Mouse (Mus musculus) intestine, embryonic 16.5 days (tissue): ENCODE data around the gene Tnfsf12. TPM values are rescaled to one million over a fixed set of nuclear protein-coding genes. Genes with fewer than 3 reads are reported as not detected.

Experiments used
- ATAC-seq: fragments of 200-750 bp; cut with Nextera tagmentation; 2 replicates; pipeline ENCODE4 v1.8.0; 2017; ENCODE audit warnings: moderate TSS enrichment, moderate library complexity
- H3K27ac ChIP-seq: fragments of 300-500 bp; sonication (generic); 2 replicates; pipeline ENCODE4 v1.5.1; 2014; ENCODE audit warnings: mild to moderate bottlenecking, low read length
- H3K27me3 ChIP-seq: fragments of 300-500 bp; sonication (generic); replicated peaks from 2 replicates; pipeline ENCODE4 v1.6.1; 2014; ENCODE audit warnings: low read length, control low read depth, mixed read lengths; ENCODE audit not compliant: control insufficient read depth, insufficient read depth
- H3K36me3 ChIP-seq: fragments of 300-500 bp; sonication (generic); 2 replicates; pipeline ENCODE4 v1.6.1; 2014; ENCODE audit warnings: low read length, control low read depth; ENCODE audit not compliant: control insufficient read depth, insufficient read depth
- H3K4me1 ChIP-seq: fragments of 300-500 bp; sonication (generic); 2 replicates; pipeline ENCODE4 v1.6.1; 2014; ENCODE audit warnings: low read length, control low read depth, mixed read lengths; ENCODE audit not compliant: control insufficient read depth, insufficient read depth
- H3K4me2 ChIP-seq: fragments of 300-500 bp; sonication (generic); 2 replicates; pipeline ENCODE4 v1.6.1; 2014; ENCODE audit warnings: low read depth, low read length, control low read depth
- H3K4me3 ChIP-seq: fragments of 300-500 bp; sonication (generic); 2 replicates; pipeline ENCODE4 v1.5.1; 2014; ENCODE audit warnings: mild to moderate bottlenecking, low read length
- H3K9ac ChIP-seq: fragments of 300-500 bp; sonication (generic); 2 replicates; pipeline ENCODE4 v1.6.1; 2014; ENCODE audit warnings: low read depth, low read length
- H3K9me3 ChIP-seq: fragments of 300-500 bp; sonication (generic); 2 replicates; pipeline ENCODE4 v1.6.1; 2016; ENCODE audit warnings: low read length, control low read depth; ENCODE audit not compliant: control insufficient read depth
- WGBS: fragments of 180-500 bp; shearing (Covaris S2); extraction: QIAGEN DNeasy Blood & Tissue Kit; methylation state at CpG from one replicate; pipeline ENCODE4 v1.1.7; 2014; 5-methylcytosine and 5-hydroxymethylcytosine counted together
- polyA plus RNA-seq: library from polyadenylated mRNA; unstranded; fragments of >200 nt; fragmentation: Nextera tagmentation; extraction: Ambion mirVana; gene quantifications from 2 replicates; pipeline ENCODE4 v1.2.1, GENCODE M21; 2015

Gene Tnfsf12
- polyA plus RNA-seq, 1 experiment from 2014 or later = 6.3 TPM

DNA sequence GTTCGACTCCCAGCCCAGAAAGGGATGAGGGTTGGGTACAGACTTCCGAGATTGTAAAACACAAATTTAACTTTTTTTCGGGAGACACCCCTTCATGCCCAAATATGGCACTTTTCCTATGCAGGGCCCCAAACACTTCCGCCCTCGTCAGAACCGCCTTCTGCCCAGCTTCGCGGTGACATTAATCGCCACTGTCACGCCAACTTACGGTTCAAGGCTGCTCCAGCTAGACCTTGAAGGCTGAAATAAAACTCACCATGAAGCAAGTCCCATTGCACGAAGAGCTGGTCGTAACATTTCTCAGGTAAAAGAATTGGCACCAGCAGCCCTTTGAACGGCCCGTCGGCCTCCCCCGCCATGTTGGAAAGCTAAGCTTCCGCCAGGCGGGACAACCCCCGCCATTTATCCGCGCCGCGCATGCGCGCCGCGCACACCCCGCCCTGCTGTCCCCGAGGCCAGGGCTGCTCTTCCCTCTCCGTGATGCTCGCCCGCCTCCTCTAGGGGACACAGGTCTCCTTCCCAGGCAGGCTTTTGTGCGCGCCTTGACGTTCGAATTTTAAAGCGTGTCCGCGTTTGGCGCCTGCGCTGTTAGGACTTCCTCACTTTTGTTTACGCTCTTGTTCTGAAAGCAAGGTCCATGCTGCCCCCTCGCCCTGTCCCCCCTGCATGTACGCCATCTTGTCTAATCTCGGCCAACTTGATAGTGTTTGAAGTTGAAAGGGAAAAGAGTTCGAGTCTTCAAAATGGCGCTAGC lies 33.3 kb downstream of the Tnfsf12 start, which contains the start of gene Mpdu1:
Gene Mpdu1 (minus strand): TSS at position 430 of the 754 bp plus-strand sequence.
- H3K4me1 ChIP-seq = peaks cover 6% of the 10 kb centered on the region
- WGBS = under 1% methylated on average over 48 of the region's 48 CpGs
- H3K4me3 ChIP-seq = peak within 1 kb of the TSS; percentile 64
- peak within 1 kb of the TSS; percentile 72 for H3K9ac ChIP-seq
- H3K27ac ChIP-seq = peak within 1 kb of the TSS; percentile 96
- H3K4me2 ChIP-seq = peak within 1 kb of the TSS; percentile 69
- H3K27me3 ChIP-seq = no peaks in the 10 kb centered on the region
- no peaks in the 10 kb centered on the region for H3K9me3 ChIP-seq
- peak; percentile 96 for ATAC-seq
- peaks cover 21% of the 10 kb centered on the region for H3K36me3 ChIP-seq

DNA sequence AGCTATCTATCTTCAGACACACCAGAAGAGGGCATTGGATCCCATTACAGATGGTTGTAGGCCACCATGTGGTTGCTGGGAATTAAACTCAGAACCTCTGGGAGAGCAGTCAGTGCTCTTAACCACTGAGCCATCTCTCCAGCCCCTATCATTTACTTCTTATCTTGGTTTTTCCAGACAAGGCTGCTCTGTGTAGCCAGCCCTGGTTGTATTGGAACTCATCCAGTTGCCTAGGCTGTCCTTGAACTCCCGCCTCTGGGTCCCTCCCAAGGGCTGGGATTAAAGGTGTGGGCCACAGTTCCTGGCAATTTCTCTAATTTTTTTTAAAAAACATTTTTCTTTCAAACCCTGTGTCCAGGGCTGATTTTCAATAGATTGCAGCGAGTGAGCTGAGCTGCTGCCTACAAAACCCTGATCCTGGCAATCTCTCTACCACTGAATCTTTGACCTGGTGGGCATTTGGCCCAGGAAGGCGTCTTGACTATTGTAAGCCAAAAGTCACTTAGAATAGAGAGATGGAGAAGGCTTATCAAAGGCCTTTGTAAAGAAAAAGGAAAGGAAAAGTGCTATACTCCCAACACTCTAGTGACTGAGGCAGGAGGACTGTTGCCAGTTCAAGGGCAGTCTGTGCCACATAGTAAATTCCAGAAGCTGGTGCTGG lies 34.3 kb downstream of the Tnfsf12 start:
- no peaks in the 10 kb centered on the region for H3K9me3 ChIP-seq
- H3K27me3 ChIP-seq = no peaks in the 10 kb centered on the region
- peak overlapping the region; percentile 96 for H3K27ac ChIP-seq
- H3K4me1 ChIP-seq = peaks cover 9% of the 10 kb centered on the region
- no peak for ATAC-seq
- H3K4me2 ChIP-seq = peak overlapping the region; percentile 64
- H3K9ac ChIP-seq = peak overlapping the region; percentile 72
- peaks cover 15% of the 10 kb centered on the region for H3K36me3 ChIP-seq
- 72% methylated on average over 3 of the region's 3 CpGs for WGBS
- H3K4me3 ChIP-seq = peak overlapping the region; percentile 64

DNA sequence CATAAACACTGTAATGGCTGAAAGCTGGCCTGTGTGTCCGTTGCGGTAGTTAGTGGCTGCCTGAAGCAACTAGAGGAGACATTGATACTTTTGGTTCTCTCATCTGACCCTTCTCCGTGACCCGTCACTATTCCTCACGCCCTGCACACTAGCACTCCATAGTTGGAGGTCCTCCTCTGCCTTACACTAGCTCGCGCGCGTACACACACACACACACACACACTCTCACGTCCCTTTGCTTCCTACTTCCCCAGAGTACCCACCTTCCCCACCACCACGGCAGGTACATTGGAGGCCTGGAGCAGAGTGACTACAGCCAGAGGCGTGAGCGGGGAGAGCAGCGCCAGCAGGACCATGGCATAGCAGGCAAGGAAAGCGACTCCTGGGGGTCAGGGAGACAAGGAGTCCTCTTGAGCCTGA lies 38.2 kb downstream of the Tnfsf12 start:
- WGBS = 80% methylated on average over 15 of the region's 15 CpGs
- no peak overlapping the region for H3K27ac ChIP-seq
- no peak overlapping the region for H3K9ac ChIP-seq
- peaks cover 14% of the 10 kb centered on the region for H3K36me3 ChIP-seq
- no peak for ATAC-seq
- no peaks in the 10 kb centered on the region for H3K9me3 ChIP-seq
- H3K4me2 ChIP-seq = no peak overlapping the region
- no peak overlapping the region for H3K4me3 ChIP-seq
- peaks cover 12% of the 10 kb centered on the region for H3K4me1 ChIP-seq
- no peaks in the 10 kb centered on the region for H3K27me3 ChIP-seq

DNA sequence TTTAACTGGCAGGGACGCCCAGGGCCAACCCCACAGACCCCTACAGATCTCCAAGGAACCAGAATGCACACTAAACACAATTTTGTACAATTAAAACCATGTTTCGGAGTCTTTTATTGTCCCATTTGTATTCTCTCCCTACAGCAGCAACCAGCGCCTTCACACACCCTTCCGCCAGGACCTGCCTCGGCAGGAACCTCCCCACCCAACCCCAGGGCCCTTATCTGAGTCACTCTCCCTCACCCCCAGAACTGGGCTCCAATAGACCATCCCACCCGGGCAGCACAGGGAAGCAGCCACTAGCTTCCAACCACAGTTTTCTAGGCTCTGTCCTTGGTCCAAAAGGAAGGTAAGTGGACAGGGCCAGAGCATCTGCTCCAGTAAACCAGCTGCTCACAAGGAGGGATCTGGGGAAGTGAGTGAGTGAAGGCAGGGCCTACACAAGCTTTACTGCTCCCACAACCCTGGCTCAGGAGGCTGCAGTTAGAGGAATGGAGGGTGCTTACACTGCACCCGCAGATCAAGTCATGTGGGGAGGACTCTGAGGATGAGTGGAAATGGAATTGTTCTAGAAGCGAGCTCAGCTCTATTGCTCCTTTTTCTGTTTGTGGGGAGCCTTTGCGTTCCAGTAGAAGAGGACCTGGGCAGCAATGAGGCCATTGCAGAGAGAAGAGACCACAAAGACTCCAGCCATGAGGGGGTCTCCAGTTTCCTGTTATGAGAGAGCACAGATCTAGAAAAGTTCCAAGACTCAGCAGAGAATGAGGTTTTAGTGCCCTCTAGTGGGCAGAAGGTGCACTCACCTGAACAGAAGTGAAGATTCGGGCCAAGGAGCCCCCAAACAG lies 38.8 kb downstream of the Tnfsf12 start:
- H3K4me2 ChIP-seq = no peak overlapping the region
- peaks cover 20% of the 10 kb centered on the region for H3K36me3 ChIP-seq
- no peak for ATAC-seq
- 0 out of 2 replicates have a peak overlapping the region, but pooled peaks have one; percentile 24 for H3K9ac ChIP-seq
- H3K27me3 ChIP-seq = no peaks in the 10 kb centered on the region
- peaks cover 12% of the 10 kb centered on the region for H3K4me1 ChIP-seq
- 76% methylated on average over 10 of the region's 10 CpGs for WGBS
- no peaks in the 10 kb centered on the region for H3K9me3 ChIP-seq
- no peak overlapping the region for H3K4me3 ChIP-seq
- no peak overlapping the region for H3K27ac ChIP-seq

DNA sequence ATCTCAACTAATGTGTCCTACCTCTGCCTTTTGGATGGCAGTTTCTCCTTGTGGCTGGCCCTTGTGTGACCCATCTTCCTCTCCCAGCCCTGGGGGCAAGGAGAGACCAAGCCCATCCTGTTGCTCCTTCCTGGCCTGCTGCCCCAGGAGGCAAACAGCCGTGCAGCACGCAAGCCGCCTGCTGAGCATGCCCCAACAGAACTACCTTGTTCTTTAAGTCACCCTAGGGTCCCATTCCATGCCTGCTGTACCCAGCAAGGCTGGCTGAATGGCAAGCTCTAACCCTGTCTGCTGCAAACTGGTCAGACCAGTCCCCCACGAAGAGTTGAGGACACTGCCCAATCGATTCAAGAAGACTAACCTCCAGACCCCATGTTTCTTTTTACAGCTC lies 39.6 kb downstream of the Tnfsf12 start:
- no peak for ATAC-seq
- Histone ChIP-seq H3K27ac (no peak overlapping the region), H3K4me3 (no peak overlapping the region), H3K27me3 (no peaks in the 10 kb centered on the region), H3K4me1 (peaks cover 12% of the 10 kb centered on the region), H3K9ac (0 out of 2 replicates have a peak overlapping the region, but pooled peaks have one; percentile 24), H3K9me3 (no peaks in the 10 kb centered on the region), H3K36me3 (peaks cover 25% of the 10 kb centered on the region), H3K4me2 (no peak overlapping the region)
- 72% methylated on average over 5 of the region's 5 CpGs for WGBS

DNA sequence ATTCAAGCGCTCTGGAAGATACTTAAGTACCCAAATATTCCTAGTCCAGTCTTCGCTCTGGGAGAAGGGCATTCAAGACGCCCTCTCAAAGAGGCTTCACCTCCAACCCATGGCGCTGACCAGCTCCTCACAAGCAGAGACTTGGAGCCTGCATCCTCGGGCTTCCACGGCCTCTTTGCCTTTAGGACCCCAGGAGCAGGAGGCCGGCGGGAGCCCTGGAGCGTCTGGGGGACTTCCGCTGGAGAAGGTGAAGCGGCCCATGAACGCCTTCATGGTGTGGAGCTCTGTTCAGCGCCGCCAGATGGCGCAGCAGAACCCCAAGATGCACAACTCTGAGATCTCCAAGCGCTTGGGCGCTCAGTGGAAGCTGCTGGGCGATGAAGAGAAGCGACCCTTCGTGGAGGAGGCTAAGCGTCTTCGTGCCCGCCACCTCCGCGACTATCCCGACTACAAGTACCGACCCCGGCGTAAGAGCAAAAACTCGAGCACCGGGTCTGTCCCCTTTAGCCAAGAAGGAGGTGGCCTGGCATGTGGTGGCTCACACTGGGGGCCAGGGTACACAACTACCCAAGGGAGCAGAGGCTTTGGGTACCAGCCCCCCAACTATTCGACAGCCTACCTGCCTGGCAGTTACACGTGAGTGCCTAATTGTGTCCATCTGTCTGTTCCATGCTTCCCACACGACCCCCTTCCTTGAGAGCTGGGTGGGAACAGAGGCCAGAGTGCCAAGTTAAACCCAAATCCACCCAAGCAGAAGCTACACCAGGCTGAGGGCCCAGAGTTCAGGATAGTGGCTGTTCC lies 40.2 kb downstream of the Tnfsf12 start, which contains the start of gene Sox15:
Gene Sox15 (plus strand): TSS at position 51 of the 801 bp plus-strand sequence.
- H3K4me3 ChIP-seq = no peak within 1 kb of the TSS
- 25% methylated on average over 34 of the region's 34 CpGs for WGBS
- no peak within 1 kb of the TSS for H3K4me2 ChIP-seq
- peaks cover 28% of the 10 kb centered on the region for H3K36me3 ChIP-seq
- H3K27me3 ChIP-seq = no peaks in the 10 kb centered on the region
- H3K9me3 ChIP-seq = no peaks in the 10 kb centered on the region
- 0 out of 2 replicates have a peak within 1 kb of the TSS, but pooled peaks have one; percentile 24 for H3K9ac ChIP-seq
- peak; percentile 68 for ATAC-seq
- H3K4me1 ChIP-seq = peaks cover 12% of the 10 kb centered on the region
- no peak within 1 kb of the TSS; the same call in none of the 2 replicates for H3K27ac ChIP-seq

DNA sequence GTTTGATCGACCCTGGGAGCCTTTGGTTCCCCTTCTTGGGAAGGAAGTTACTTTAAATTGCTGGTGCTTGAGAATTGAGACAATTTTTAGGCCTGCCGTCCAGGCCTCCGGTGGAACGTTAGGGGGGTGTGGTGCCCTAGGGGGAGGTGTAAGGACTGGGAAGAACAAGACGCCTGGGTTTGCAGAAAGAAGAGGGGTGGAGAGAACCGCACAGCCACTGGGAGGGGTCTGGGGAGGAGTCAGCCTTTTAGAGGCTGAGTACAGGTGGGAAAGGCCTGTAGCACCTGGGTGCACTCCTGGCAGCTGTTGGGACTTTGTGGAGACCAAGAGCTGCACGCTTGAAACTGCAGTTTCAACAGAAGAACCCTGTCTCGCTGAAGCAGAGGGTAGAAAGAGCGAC lies 40.9 kb downstream of the Tnfsf12 start:
- WGBS = 40% methylated on average over 9 of the region's 9 CpGs
- no peak overlapping the region for H3K4me2 ChIP-seq
- peaks cover 12% of the 10 kb centered on the region for H3K4me1 ChIP-seq
- no peak for ATAC-seq
- H3K9me3 ChIP-seq = no peaks in the 10 kb centered on the region
- H3K9ac ChIP-seq = no peak overlapping the region
- no peaks in the 10 kb centered on the region for H3K27me3 ChIP-seq
- H3K36me3 ChIP-seq = peaks cover 30% of the 10 kb centered on the region
- H3K27ac ChIP-seq = no peak overlapping the region; the same call in none of the 2 replicates
- H3K4me3 ChIP-seq = no peak overlapping the region

DNA sequence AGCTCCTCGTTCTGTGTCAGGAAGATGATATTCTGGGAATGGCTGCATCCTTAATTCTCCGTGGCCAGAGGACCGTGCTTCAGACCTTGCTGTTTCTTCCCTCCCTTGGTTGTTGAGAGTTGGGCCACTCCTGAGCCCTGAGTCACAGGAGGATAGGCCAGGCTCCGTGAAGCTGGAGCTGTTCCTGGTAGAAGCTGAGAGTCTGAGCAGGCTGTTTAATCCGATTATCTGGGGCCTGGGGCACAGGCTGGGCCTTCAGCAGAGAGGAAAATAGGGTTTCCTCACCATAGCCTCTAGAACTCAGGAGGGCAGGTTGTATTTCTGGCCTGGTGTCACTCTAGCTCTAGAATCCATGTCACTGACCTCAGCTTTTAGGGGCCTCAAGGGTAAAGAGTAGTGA lies 42.2 kb downstream of the Tnfsf12 start:
- Histone ChIP-seq H3K27me3 (no peaks in the 10 kb centered on the region), H3K4me2 (no peak overlapping the region), H3K27ac (no peak overlapping the region), H3K4me3 (no peak overlapping the region), H3K9me3 (no peaks in the 10 kb centered on the region), H3K36me3 (peaks cover 31% of the 10 kb centered on the region), H3K9ac (0 out of 2 replicates have a peak overlapping the region, but pooled peaks have one; percentile 24), H3K4me1 (peaks cover 12% of the 10 kb centered on the region)
- WGBS = 73% methylated on average over 5 of the region's 5 CpGs
- ATAC-seq = no peak
